Mouse (Mus musculus) urinary bladder, postnatal 25 days (tissue): ENCODE measurements around the gene Tmem269.

Experiments
- DNase-seq: peaks from one replicate; pipeline ENCODE4 v3.0.0; 2022; ENCODE audit warnings: low spot score

Tmem269 gene

DNA sequence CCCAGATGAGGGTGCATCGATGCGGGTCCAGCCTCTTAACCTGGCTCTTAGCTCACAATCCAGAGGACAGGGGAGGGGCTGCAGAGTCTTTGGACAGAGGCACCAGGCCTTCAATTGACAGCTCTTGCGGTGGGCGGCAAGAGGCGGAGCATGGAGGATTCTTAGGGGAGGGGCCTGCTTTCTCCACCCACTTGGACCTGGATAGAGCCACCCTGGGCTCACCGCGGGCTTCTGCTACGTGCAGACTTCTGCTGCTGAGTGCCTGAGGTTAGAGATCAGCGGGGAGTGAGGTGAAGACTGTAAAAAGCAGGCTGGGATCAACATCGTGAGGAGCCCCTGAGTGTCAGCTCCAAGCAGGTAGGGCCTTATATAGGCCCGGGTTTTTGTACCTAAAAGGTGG is at the start of gene Tmem269:
Gene Tmem269, minus strand, starts transcription at position 49 of the 400 bp plus-strand sequence.
- DNase-seq = no peak

DNA sequence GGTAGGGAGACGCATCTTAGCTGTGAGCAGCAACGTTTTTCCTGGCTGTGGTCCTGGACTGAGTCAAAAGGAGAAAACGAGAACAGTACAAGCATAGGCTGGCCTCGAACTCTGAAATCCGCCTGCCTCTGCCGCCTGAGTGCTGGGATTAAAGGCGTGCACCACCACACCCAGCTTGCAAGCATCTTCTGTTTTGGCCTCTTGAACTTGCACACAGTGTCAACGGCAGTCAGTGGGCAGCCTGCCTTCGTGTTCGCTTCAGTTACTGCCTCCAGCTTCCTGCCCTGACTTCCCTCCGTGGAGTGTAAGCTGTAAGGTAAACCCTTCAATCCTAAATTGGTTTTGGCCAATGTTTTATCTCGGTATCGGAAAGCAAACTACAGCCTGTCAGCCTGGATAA is 48.6 kb upstream of the Tmem269 start:
- no peak for DNase-seq

DNA sequence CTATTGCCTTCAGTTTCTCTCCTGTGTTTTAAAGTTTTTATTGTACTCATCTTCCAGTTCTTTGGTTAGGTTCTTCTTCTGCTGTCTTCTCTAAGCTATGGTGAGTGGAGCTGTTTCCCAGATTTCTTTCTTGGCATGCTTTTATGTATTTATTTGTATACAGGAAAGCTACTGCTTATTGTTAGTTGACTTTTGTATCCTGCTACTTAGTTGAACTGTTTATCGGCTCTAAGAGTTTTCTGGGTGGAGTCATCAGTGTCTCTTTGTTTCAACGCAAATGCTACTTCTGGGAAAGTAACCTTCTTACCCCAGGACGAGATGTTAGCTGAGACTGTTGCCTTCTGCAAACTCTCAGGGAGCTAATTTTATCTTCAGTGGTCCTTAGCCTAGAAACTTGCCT is 45.4 kb upstream of the Tmem269 start:
- DNase-seq = no peak

DNA sequence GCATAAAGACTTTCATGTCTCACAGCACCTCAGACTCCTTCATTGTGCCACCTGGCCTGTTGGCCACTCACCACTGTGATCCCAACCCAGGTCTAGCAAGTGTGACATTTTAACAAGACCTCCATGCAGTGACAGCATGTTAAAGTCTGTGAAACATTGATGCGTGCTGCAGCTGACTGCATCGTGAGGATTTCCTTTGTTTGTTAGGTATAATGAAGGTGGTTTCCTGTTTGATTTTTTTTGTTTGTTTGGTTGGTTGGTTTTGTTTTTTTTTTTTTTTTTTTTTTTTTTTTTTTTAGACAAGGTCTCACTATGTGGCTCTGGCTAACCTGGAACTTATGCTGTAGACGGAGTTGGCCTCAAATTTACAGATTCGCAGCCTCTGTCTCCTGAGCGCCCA is 44.5 kb upstream of the Tmem269 start:
- no peak for DNase-seq

DNA sequence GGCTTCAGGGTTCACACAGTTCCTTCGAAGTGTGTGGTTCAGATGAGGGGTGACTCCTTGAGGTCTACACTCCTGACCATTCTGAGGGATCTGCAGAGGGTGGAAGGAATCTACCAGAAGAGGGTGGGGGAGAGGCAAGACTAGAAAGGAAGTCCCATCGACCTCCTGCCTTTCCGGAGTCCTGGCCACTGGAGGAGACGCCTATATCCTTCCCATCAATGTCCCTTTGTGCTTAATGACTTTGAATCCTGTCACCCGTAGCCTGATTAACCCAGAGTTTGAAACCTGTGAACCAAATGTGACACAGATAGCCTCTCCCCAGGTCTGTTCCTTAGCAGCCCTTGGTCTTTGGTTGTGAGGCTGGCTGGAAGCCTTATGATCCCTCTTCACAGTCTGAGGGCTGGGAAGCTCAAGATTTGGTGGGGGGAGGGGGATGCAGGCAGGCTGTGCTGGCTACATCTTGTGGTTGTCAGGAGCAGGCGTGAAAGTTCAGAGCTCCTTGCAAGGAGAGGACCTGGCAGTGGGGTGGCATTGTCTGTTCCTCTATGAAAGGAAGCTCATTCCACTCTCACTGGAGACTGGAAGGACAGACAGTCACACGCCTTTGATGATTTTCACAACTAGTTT is 43.2 kb upstream of the Tmem269 start:
- no peak for DNase-seq

DNA sequence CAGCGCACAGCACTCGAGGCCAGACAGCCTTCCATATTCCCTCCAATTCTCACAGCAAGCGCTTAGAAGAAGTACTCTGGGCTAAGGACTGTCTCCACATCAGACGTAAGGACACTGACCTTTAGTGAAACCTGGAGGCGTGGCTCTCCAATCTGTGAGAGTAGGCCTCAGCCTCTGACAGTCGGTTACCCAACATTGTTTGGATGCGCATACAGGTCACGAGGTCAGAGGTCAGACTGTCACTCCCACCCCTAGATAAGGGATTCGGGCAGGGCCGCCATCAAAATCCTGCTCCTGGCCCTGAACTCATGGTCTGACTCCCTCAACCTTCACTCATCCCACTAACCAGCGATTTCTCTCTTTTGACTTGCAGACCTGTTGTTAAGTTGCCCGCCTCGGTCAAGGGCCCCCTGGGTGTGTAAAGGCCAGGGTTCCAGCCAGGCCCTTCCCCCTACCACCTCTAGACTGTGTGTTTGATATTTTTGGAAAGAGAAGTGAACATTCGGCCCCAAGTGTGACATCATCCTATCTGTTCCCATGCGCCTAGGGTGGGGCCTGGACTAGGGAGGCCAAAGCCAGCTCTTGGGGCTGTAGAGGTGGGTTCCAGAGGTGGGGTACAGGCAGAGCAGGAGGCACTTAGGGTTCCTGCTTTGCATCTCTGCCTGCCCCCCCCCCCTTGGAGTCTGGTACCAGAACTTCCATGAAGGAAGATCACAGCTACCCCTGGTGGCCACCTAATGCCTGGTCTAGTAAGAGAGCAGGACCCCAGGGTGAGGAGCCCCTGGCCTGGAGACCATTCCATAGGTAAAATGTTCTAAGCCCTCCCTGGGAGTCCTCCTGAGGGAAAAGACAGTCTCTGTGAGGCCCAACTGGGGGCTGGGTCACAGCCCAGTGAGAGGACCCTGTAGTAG is 41.6 kb upstream of the Tmem269 start:
- DNase-seq = no peak

DNA sequence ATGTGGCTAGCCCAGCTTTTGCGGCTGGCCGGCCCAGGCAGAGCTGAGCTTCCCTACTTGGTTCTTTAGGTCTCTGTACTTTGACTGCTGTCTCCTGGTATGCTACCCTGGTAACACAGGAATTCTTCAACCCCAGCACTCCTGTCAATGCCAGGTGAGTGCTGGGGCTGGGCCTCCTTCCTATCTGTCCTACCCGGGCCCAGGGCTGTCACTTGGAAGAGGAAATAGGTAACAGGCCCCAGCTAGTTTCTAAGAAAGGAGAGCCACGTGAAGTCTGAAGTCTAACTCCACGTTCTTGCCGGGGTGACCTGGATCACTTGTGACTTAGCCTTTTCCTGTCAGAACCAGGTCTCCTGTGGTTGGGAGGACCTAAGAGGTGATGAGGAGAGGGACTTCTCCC is 39.1 kb upstream of the Tmem269 start:
- DNase-seq = no peak

DNA sequence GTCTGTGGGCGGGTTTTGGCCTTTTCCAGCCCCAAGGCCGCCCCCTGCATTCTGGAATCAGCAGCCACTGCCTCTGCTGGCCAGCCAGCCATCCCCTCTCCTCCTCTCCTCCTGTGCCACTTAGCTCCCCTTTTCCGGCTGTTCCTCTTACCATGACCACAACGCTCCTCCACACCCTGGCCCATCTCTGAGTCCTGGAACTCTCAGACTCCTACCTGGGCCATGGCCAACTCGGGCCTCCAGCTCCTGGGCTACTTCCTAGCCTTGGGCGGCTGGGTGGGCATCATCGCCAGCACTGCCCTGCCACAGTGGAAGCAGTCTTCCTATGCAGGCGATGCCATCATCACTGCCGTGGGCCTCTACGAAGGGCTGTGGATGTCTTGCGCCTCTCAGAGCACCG is 37.3 kb upstream of the Tmem269 start, which contains the start of gene Cldn19:
Gene Cldn19, plus strand, starts transcription at position 64 of the 400 bp plus-strand sequence.
- DNase-seq = no peak

DNA sequence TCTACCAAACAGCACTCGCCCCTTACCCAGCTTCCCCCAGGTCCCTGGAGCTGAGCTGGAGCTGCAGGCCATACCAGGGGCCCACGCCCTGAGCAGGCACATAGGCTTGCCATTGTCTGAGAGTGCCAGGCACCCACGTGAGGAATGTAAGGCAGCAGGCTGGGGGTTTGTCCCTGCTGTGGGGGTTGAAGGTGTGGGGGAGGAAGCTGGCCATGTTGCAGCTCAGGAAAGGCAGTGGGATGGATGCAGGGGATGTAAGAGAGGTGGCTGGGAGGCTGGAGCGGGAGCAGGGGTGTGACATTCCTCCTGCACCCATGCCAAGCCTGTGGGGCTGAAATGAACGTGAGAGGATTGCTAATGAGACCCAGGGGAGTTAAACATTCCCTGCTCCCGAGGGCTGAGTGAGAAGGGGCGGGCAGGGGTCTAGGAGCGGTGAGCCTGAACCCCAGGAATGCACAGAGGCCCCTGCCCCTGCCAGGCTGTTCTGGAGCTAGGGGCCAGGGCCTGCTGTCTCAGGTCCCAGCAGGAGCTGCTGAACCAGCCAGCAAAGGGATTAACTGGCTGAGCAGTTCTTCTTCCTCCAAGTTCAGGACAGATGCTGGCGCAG is 36.1 kb upstream of the Tmem269 start:
- no peak for DNase-seq

DNA sequence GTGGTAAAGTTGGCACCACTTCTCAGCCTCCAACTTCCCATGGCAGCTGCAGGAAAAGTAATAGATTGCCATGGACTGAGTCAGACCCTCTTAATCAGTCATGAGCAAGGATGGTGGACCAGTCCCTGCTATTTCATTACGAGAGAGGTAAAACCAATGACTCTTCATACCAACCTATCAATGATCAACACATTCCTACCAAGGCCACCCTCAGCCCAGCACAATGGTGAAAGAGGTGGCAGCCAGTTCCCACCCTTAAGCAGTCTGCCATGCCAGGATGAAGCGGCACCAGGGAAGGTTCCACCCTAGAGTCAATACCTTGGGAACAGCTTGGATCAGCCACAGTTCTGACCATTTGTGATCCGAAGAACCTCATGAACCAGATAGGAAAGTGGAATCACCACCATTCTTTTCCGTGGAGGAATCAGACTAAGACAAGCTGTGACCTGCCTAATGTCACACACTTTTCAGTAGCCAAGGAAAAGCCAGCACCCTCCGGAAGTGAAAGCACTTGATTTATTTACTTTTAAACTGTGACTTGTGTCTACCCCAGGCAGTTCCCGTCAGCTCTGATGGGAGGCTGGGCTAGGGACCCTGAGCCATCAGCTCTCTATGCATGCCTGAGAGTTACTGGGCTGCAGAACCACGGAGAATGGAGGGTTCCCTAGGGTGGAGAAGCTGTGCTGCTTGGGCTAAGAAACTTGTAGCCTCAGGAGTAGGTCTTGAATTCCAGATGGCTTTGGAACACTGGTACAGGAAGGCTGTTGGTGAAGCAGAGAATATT is 34.2 kb upstream of the Tmem269 start:
- DNase-seq = no peak

DNA sequence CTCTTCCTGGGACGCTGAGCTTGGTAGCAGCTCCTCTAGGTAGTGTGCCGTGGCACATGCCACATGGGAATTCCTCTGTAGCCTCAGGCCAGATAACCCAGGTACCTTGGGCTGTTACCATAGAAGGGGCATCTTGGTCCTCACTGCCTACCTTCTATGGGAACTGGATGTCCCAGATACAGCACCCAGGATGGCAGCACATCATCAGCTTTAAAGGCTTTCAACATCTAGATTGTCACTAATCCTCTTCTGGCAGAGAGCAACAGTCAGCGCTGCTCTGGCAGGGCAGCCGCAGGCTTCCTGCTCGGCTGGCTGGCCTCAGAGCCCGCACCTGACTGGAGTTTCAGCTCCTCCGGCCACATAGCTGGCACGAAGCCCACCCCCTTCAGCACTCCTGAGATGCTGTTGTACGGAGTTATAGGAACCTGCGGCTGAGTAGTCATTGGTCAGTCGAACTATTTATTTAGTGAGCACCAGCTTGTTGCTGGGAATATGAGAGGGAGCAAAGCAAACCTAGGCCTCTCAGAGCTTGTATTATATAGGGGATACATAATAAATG is 30.5 kb upstream of the Tmem269 start:
- no peak for DNase-seq

DNA sequence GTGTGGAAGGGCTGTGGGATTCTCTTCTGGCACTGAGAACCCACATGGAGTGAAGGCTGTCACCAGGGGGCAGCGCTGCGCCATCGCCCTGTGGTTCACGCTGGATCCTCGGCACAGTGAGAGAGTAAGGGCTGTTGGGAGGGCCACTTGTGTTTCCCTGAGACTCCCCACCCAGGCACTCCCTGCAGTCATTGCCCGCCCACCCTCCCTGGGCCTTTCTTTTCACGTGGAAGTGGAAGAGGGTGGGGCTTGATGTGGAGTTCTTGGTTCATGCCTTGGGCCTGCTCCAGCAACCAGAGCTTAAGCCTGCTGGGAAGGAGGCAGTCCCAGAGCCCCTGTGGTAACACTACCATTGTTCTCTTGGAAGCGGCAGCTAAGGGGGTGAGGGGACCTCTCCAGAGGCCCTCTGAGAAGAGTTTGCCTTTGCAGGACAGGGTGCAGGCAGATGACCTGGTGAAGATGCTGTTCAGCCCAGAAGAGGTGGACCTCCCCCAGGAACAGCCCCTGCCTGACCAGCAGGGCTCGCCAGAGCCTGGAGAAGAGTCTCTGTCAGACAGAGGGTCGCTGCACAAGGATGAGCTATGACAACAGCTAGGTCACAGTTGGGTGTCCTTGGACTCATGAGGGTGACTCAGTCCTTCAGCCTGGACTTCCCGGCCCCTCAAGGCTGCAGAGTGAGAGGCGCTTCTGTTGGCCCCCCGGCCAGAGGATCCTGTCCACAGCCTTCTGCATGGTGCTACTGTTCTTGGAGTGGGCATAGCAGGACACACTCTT is 29.6 kb upstream of the Tmem269 start:
- DNase-seq = peak; percentile 69

DNA sequence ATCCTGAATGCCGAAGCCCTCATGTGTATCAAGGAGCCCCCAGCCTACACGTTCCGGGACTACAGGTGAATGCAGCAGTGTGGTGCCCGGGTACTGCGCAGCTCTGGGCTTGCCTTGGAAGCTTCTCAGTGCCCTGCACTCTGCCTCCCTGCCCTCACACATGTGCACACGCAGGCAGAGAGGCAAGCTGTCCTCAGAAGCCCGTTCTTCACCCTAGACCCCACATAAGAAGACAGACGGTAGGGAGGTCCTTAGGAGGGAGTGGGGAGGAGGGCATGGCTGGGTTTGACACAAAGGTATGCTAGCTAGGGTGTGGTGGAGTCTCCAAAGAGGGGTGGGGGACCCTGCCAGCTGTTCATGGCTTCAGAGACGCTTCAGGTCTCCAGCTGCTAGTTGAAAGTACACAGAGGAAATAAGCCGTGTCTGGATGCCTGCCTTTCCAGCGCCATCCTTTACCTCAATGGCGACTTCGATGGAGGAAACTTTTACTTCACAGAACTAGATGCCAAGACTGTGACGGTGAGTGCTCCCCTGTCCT is 28.7 kb upstream of the Tmem269 start:
- no peak for DNase-seq

DNA sequence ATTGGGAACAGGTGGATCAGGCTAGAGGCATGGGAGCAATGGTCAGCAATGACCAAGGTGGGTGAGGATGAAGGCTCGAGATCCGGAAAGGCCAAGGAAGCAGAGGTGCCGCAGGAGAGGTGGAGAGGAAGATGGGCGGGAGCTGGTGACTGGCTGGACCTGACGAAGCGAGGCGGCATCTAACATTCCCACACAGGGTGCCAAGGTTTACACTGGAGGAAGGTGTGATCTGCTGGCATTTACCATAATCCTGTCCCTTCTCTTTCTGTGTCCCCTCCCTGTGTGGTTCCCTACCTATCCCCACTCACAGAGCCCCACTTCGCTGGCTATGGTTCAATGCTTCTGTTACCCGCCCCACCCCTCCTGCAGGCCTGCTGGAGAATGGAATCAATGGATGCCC is 27.9 kb upstream of the Tmem269 start:
- DNase-seq = no peak

DNA sequence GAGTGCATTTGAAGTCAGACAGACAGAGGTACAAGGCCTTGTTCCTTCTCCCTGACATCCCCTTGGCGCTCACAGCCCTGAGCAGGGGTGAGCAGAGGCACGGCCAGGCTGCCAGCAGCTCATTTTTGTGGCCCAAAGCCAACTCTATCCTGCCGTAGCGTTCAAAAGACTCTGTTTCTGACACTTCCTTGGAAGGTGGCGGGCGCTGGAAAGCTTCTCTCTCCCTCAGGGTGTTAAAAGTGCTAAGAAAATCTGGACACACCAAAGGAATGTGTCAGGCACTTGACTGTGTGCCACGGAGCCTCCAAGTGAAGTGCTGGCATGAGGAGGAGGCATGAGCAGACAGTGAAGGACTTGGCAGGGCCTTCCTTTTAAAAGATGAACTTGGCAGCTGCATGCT is 27.5 kb upstream of the Tmem269 start:
- DNase-seq = no peak

DNA sequence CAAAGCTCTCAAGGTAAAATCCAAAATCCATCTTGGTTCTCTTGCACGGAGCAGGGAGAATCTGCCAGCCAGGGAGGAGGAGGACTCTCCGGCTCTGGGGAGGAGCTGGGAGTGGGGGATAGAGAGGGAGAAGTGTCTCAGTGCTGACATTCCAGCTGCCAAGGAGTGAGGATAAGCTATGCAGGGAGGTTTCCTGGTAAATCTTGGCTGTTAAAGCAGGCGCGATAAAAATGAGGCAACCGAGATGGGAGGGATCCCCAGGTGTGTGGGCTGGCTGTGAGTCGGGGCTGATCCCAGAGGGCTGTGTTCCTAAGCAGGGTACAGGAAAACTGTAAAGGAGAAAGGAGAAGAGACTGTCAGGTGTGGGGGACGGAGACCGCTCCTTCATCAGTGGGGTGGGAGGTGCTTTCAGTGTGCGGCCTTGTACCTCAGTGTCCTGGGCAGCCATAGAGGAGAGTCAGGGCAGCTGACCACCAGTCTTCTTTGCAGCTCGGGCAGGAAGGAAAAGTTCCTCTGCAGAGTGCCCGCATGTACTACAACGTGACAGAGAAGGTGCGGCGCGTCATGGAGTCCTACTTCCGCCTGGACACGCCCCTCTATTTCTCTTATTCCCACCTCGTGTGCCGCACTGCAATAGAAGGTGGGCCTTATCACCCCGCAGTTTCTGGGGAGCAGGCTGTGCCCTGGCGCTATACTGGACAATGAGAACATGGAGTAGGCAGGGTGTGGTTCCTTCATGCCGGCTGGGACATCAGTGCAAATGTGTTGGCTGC is 26.6 kb upstream of the Tmem269 start:
- DNase-seq = no peak

DNA sequence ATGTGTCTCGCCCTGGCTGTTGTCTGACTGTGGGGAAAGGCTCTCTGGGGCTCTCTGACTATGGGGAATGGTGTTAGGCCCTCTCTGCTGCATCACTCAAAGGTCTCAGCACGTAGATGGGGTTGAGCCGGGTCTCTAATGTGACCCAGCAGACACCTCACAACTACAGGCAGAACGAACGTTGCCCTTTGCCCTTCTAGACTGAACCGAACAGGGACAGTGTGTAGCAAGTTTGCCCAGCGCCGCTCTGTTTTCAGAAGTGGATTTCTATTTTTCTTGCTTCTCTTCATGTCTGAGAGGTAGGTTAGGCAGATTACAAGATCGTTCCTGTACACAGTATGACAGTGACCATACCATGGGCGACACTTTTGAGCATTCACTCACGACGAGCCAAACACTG is 24.6 kb upstream of the Tmem269 start:
- no peak for DNase-seq

DNA sequence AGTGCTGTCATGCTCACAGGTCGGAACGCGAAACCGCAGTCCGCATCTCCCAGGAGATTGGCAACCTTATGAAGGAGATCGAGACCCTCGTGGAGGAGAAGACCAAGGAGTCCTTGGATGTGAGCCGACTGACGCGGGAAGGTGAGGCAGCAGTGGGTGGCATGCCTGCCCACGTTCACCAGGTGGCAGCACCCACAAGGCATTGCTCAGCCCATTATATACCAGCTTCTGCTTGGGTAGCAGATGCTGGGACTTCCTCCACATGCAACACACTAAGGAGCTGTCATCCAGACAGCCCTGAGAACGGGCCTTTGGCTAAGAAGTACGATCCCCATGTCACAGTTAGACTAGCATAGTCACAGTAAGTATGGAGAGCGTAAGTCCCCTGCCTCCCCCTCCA is 23.6 kb upstream of the Tmem269 start:
- DNase-seq = no peak

DNA sequence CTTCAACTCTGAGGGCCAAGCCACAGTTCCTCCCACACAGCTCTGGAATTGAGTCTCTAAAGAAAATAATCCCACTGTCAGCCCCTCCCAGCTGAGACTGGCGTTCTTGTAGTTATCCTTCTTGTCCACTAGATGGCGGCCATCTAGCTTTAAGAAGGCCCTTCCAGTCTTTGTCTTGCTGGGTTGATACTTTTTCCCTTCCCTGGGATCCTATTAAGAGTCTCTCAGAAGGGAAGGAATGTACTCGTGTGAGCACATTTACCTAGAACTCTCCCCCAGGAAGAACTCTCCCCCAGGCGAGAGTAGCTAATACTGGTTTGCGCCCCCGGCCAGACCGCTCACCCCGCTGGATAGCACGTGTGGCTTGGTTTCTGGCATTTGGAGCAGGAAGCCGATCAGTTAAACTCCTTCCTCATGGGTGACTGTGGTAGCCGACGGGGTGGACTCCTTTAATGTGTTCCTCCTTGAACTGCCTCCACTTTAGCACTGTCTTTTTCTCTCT is 21.2 kb upstream of the Tmem269 start:
- DNase-seq = no peak

DNA sequence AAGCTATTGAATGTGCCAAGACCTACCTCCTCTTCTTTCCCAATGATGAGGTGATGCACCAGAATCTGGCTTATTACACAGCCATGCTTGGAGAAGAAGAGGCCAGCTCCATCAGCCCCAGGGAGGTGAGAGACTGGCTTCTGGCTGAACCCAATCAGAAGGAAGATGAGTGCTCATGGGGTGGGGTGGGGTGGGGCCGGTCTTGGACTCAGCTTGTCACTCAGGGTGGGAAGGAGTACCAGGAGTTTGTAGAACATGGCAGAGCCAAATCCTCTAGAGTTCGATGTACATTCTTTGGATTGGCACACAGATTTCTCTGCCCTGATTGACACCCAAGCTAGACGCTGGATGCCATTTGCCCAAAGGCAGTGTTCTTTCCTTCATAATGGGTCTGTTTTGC is 20.6 kb upstream of the Tmem269 start:
- no peak for DNase-seq
